12 mouse cellular contexts compared by ENCODE assay signal in the genomic region with DNA sequence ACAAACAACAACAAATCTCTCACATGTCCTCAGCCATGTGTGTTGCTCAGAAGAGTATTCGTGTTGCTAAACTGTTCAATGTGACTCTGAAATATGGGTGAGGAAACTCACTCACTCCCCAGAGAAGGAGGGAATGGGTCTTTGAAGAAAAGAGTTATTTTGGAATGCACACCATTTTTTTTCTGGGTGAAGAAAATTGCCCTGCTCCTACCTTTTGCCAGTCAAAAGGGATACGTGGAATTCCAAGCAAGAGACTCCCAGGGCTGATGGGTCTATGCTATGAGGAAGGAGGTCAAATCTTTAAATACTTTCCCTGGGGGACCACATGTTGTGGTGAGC.
A peak's percentile ranks its signal among the peaks of the same experiment; 100 is the strongest.
DNase-seq lines count a peak whose midpoint lies in the region; ATAC-seq and TF ChIP-seq lines count a peak whose summit lies in the region.
"Had no signal": no experiment of that assay in that cellular context is flagged by ENCODE, and none has a peak within 500 bp of the region (broad histone marks: within the 10 kb centered on the region; RNA-seq: fewer than 3 reads in every experiment).

No protein-coding gene starts in this region.

- no peak overlapping the region for H3K4me3 ChIP-seq in kidney, embryonic 14.5 days (ENCODE audit: low read length)
- H3K4me3 ChIP-seq in embryonic facial prominence, embryonic 10.5 days: 0 out of 2 replicates have a peak overlapping the region, but pooled peaks have one; percentile 8
- H3K4me3 ChIP-seq in intestine, postnatal 0 days (ENCODE audit: low read depth, low read length): no peak overlapping the region
- H3K4me3 ChIP-seq: midbrain, embryonic 15.5 days had no signal

- no peaks in the 10 kb centered on the region for H3K36me3 ChIP-seq in kidney, embryonic 14.5 days (ENCODE audit: control insufficient read depth, insufficient read depth, low read length)
- H3K36me3 ChIP-seq in embryonic facial prominence, embryonic 10.5 days (replicated peaks): no peaks in the 10 kb centered on the region
- no peaks in the 10 kb centered on the region for H3K36me3 ChIP-seq in intestine, postnatal 0 days (ENCODE audit: control insufficient read depth, insufficient read depth)
- H3K36me3 ChIP-seq: midbrain, embryonic 15.5 days had no signal

- no peak for DNase-seq in kidney, postnatal 10 days
- DNase-seq in 3T3-L1 (ENCODE audit: low read depth, low spot score): peak; percentile 68
- DNase-seq in embryonic facial prominence, embryonic 10.5 days (ENCODE audit: low spot score): no peak
- no peak for DNase-seq in right cerebral cortex, postnatal 4 days
- no peak for DNase-seq in spleen, postnatal 14 days (ENCODE audit: low spot score in 2 of 2)
- no peak for DNase-seq in left cerebral cortex, adult 11 months (ENCODE audit: low spot score)
- DNase-seq: adrenal gland, adult 8-10 months; cerebellum, postnatal 36 days; right cerebral cortex, postnatal 14 days had no signal

- TF ChIP-seq CTCF in intestine, postnatal 0 days (IDR thresholded peaks at IDR 0.05; ENCODE audit: low read depth): no peak

- H3K9ac ChIP-seq in kidney, embryonic 14.5 days (ENCODE audit: low read depth, low read length): no peak overlapping the region
- H3K9ac ChIP-seq in intestine, postnatal 0 days (ENCODE audit: low read depth, low read length): no peak overlapping the region
- H3K9ac ChIP-seq: midbrain, embryonic 15.5 days had no signal

- H3K4me1 ChIP-seq in kidney, embryonic 14.5 days (ENCODE audit: control insufficient read depth, insufficient read depth, low read length): peaks cover 28% of the 10 kb centered on the region
- peaks cover 86% of the 10 kb centered on the region for H3K4me1 ChIP-seq in embryonic facial prominence, embryonic 10.5 days
- peaks cover 12% of the 10 kb centered on the region; the same call in 1 of the 2 replicates for H3K4me1 ChIP-seq in intestine, postnatal 0 days (replicated peaks; ENCODE audit: control insufficient read depth, insufficient read depth, low read length)

- no peak for ATAC-seq in kidney, embryonic 14.5 days (ENCODE audit: low FRiP score, low TSS enrichment)
- ATAC-seq in intestine, postnatal 0 days: no peak
- ATAC-seq: midbrain, embryonic 15.5 days had no signal

- peak overlapping the region; percentile 15; the same call in 1 of the 2 replicates for H3K27ac ChIP-seq in kidney, embryonic 14.5 days (ENCODE audit: low read depth, low read length)
- H3K27ac ChIP-seq in embryonic facial prominence, embryonic 10.5 days (replicated peaks): peak overlapping the region; percentile 81
- H3K27ac ChIP-seq in intestine, postnatal 0 days (ENCODE audit: low read depth, low read length): 0 out of 2 replicates have a peak overlapping the region, but pooled peaks have one; percentile 15

- WGBS in kidney, embryonic 14.5 days: 22% methylated on average over 2 of the region's 2 CpGs
- WGBS in embryonic facial prominence, embryonic 10.5 days: 8% methylated on average over 2 of the region's 2 CpGs
- 65% methylated on average over 2 of the region's 2 CpGs for WGBS in intestine, postnatal 0 days

- H3K27me3 ChIP-seq in kidney, embryonic 14.5 days (ENCODE audit: control insufficient read depth, insufficient read depth, low read length): peaks cover 4% of the 10 kb centered on the region; the same call in 1 of the 2 replicates
- peaks cover 10% of the 10 kb centered on the region; the same call in 1 of the 2 replicates for H3K27me3 ChIP-seq in embryonic facial prominence, embryonic 10.5 days (replicated peaks; ENCODE audit: low read depth, poor library complexity, severe bottlenecking)
- H3K27me3 ChIP-seq in intestine, postnatal 0 days (replicated peaks; ENCODE audit: control insufficient read depth, insufficient read depth, low read length): no peaks in the 10 kb centered on the region
- H3K27me3 ChIP-seq: midbrain, embryonic 15.5 days had no signal

- no peaks in the 10 kb centered on the region for H3K9me3 ChIP-seq in kidney, embryonic 14.5 days (ENCODE audit: control insufficient read depth, low read length)
- H3K9me3 ChIP-seq in embryonic facial prominence, embryonic 10.5 days: no peaks in the 10 kb centered on the region
- no peaks in the 10 kb centered on the region for H3K9me3 ChIP-seq in intestine, postnatal 0 days (ENCODE audit: control insufficient read depth)
- H3K9me3 ChIP-seq: midbrain, embryonic 15.5 days had no signal

- H3K4me2 ChIP-seq in kidney, embryonic 14.5 days (replicated peaks; ENCODE audit: low read depth, low read length): no peak overlapping the region
- no peak overlapping the region for H3K4me2 ChIP-seq in intestine, postnatal 0 days (replicated peaks; ENCODE audit: low read depth)
- H3K4me2 ChIP-seq: midbrain, embryonic 15.5 days had no signal

Comparison
In these comparisons a context has a peak if more than half of its experiments do, and no peak if none do; other contexts are left out.
1. H3K27ac ChIP-seq: peak in every context shown above with its lines; median percentile 81 in embryonic facial prominence, embryonic 10.5 days; 15 in kidney, embryonic 14.5 days; 15 in intestine, postnatal 0 days.